Mouse (Mus musculus): ENCODE data around the gene Ascl5.

- TF ChIP-seq CTCF (conservative IDR thresholded peaks at IDR 0.05; ENCODE audit: low read length), result no peak
- TF ChIP-seq POU5F1 (IDR thresholded peaks at IDR 0.05; ENCODE audit: borderline replicate concordance, low read length), result no peak
- TF ChIP-seq NANOG (IDR thresholded peaks at IDR 0.05; ENCODE audit: borderline replicate concordance, low read length), result no peak
These were observed 35.7 kb upstream of the Ascl5 start for GRCm38 (mm10) chr1:136014796-136015502.

Data from E14TG2a.4 (cell line).